Mouse (Mus musculus): ENCODE results near the gene Pidd1.

GRCm38 (mm10) chr7:141472763-141473162 is 28.9 kb upstream of the Pidd1 start:
- TF ChIP-seq CTCF (IDR thresholded peaks at IDR 0.05; ENCODE audit: insufficient read depth, low read length) (no peak), POLR2A (IDR thresholded peaks at IDR 0.05; ENCODE audit: borderline replicate concordance, extremely low read depth, low read depth, low read length) (peak; percentile 17; the same call in 1 of the 2 replicates)

All from lung, adult 2 months (tissue).